Mouse (Mus musculus): ENCODE measurements around the gene Suds3.
A peak's percentile ranks its signal among the peaks of the same experiment; 100 is the strongest.

The Suds3 gene

DNA sequence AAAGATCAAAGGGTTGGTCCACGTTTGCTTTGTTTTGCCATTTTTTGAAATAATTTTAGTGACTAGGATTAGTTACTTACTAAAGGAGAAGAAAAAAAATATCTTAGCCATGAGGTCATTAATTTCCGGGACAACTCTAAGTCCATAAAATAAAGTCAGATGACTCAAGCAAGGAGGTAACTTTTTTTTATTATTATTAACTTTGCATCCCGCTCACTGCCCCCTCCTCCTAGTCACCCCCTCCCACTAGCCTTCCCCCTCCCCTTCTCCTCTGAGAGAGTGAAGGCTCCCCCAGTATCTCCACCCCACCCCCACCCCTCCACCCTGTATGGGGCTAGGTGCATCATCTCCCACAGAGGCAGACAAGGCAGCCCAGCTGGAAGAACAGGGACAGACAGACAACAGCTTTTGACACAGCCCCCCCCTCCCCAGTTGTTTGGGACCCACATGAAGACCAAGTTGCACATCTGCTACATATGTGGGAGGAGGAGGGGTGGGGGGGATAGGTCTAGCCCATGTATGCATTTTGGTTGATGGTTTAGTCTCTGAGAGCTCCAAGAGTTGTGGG is 19.1 kb upstream of the Suds3 start:
- DNase-seq = no peak

DNA sequence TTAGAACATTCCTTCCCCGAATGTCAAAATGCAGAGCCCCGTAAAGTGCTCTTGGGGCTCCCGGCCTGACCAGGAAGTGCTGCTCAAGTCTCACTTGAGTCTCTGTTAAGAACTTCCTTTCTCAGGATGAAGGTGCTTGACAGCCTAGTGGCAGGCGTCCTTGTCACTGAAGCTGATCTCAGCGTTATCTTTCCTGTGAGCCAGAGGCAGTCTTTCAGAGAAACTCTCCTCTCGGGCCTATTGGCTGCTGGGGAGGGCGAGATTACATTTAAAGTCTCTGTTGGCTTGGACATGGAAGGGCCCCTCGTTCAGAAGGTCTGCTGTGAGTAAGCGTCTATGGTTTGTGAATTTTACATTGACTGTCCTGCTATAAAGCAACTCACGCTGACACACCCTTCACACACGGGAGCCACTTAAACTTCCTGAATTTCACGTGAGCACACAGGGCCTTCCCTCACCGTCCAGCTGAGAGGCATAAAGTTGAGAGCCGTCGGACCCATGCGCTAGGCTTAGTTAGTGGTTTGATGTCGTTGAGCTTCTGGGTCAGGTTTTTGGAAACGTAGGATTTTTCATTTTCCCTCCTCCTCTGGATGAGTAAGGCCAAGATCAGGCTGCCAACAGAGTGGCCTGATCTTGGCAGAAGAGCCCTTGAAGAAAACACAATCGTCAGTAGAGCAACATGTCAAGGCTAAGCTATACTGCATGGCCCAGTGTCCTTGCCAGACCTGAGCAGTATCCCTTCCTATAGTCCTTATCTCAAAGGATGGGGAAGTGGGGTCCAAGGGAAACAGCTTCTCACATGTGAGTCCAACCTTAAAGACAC is 18.4 kb upstream of the Suds3 start:
- DNase-seq = no peak

DNA sequence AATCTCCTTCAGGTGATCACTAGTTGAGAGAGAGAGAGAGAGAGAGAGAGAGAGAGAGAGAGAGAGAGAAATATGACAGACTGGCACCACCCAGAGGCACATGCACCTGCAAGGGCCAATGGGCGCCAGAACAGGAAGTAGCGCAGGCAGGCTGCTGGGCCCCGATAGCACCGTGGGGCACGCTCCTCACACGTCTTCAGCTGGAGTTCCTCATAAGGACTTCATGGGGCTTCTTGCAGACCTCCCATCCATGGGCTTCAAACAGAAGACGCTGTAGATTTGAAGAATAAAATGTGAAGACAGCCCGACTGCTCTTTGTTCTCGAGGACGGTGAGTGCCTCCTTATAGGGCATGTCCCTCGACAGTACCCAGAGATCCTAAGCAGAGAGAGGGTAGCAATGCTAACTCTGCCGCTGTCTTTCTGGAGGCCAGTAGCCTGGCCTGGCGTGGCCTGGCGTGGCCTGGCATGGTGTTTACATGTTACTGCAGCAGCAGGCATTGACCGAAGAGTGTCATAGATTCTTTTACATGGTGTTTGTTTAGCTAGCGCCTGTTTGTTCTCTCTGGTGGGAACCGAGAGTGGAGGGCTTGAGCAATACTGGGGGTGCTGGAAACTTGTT is 17.6 kb upstream of the Suds3 start:
- DNase-seq = no peak

DNA sequence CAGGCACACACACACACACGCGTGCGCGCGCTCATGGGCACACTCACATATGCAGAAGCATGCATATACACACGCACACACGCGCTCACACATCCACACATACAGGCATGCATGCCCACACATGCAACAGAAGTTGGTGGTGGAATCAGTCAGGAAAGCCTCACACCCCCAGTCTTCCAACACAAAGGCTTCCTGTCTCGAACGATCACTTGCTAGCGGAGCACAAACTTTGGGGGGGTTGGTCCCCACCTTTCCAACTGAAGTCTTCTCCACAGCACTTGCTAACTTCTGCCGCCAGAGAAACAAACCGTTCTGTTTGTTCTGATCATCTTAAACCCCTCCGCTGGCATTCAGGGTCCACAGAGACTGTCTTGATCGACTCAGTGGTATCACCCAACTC is 14.8 kb upstream of the Suds3 start:
- no peak for DNase-seq

DNA sequence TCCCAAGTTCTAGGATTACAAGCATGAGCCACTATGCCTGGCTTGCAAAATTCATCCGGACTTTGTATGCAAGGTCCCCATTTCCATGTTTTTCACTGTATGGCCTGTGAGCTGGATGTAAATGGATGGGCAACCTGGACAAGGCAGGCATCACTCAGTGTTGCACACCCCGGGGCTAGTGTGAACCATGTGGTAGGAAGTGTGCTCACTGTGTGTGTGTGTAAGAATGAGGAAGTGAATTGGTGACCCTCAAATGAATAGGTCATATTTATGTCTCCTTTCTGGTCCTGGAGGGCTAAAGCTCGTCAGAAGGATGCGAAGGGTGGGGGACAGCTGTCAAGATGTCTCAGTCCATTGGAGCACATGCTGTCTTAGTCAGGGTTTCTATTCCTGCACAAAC is 11.1 kb upstream of the Suds3 start:
- DNase-seq = no peak

DNA sequence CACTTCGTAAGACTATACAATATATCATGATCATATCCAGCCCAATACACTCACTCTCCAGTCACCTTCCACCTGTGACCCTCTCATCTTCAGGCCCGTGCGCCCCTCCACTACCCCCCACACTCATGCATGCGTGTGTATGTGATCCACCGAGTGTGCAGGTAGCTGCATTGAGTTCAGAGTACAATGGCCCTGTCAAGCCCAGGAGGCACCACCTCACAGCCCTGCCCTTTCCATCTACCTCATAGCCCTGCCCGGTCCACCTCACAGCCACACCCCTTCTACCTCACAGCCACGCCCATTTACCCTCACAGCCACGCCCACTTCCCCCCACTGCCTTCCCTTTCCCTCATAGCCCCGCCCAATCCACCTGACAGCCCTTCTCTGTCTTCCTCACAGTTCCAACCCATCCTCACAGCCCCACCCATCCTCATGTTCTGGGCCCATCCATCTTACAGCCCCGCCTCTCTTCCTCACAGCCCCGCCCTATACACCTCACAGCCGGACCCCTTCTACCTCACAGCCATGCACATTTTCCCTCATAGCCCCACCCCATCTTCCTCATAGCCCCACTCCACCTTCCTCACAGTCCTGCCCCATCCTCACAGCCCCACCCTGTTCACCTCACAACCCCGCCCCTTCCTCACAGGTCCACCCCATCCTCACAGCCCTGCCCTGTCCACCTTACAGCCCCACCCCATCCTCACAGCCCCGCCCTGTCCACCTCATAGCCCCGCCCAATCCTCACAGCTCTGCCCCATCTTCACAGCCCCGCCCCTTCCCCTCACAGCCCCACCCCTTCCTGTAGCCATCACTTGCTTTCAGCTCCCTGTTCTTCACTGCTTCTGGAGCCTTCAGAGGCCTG is 9.8 kb upstream of the Suds3 start:
- no peak for DNase-seq

DNA sequence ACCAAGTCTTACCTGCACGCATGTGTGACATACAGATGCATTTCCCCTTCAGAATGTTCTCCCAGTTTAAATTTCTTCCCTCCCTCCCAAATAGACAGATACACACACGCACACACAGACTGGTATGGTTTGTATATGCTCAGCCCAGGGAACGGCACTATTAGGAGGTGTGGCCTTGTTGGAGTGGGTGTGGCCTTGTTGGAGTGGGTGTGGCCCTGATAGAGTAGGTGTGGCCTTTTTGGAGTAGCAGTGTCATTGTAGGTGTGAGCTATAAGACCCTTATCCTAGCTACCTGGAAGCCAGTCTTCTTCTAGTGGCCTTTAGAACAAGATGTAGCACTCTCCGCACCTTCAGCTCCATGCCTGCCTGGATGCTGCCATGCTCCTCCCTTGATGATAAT is 7.9 kb upstream of the Suds3 start:
- no peak for DNase-seq

DNA sequence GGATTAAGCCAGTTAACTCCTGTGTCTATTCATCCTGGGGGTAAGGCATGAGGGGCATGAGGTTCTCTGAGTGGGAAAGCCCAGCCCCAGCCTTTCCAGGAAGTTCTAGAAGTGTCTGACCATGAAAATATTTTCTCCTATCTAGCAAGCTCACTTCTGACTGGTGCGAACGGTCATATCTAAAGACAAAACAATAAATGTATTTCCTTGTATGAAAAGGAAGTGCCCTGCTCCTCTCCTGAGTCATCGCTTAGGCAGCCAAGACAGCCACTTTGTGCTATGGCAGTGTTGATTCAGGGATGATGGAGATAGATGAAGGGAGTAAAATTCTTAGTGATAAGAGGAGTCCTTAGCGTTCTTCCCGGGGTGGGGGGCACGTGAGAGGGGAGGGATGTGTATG is 7.2 kb upstream of the Suds3 start:
- no peak for DNase-seq

DNA sequence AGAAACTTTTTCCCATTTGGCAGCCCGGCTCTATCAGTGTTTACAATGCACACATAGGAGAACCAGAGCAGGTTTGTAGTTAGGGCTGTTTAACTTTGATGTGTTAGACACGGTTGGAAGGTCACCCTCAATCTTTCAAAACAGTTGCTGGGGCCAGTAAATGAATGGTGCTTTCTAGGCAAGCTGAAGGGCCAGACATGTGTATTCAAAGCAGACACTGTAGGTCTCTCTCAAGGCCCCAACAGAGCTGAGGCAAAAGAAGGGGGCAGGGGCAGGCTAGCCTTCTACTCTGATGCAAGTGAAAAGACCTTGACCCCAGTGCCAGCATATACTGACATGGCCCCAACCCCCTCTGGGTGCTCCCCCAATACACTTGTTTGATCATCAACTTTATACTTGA is 5.7 kb upstream of the Suds3 start:
- no peak for DNase-seq

DNA sequence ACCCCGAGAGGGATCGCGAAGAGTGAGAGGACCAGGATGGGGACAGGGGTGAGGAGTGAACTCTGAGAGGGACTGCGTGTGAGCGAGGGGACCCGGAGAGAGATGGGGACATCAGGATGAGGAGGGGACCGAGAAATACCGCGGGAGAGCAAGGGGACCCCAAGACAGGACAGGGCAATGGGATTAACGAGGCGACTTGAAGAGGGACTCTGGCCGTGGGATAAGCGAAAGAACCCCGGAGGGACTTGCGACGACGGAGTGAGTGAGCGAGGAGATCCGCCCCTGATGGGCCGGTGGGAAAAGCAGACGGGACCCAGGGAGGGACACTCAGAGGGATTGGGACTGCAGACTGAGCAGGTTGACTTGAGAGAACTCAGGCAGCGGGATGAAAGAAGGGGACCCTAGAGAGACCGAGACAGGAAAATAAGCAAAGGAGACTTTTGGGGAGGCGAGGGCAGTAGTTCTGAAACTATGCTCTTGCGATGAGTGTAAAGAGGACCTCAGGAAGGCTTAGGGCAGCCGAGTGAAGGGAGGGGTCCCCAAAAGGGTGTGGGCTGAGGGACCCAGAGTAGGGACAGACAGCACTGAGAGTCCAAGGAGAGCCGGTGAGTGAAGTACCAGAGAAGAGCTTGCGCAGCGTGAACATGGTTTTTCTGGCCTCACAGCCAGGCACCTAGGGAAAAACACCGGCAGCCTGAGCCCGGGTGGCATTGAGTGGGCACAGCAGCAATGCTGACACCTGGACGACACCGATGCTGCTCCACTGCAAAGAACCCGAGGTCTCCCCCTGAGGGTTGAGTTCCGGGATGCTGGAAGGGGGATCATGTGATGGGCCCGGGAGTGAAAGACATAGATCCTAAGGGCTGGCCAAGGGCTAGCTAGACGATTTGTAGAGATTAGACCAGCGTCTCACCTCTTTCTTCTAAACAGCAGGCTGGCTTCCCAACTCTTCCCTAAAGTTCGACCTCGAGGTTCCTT is 4.9 kb upstream of the Suds3 start:
- DNase-seq = peak; percentile 30

DNA sequence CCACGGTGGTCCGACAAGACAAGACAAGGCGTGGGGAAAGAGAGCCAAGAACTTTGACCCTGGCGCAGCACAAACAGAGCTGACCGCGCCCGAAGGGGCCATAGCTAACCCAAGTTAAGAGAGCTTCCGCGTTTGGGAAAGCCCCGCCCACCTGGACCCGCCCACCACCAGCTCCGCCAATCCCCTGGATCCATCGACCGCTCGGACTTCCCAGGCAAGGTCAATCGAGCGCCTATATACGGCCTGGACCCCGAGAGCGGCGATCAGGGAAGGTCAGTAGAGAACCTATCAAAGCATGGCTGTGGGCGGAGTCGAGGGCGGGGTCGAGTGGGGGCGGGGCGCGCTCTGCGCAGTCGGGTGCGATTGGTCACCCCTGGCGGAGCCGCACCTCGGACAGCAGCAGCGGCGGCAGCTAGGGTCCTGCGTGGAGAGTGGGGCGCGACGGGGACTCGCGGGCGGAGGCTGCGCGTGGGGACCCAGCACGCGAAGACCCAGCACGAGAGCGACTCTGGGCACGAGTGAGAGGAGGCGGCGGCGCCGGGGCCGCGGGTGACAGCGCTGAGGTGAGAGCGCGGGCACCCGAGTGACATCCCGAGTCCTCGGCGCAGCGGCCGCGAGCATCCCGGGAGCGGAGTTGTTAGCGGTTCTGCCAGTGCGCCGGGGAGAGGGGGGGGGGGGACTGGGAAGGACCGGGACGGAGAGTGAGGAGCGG is 4.0 kb upstream of the Suds3 start, which contains the start of gene Taok3:
Gene Taok3, plus strand, starts transcription at position 353 of the 712 bp plus-strand sequence.
- peak; percentile 99 for DNase-seq

DNA sequence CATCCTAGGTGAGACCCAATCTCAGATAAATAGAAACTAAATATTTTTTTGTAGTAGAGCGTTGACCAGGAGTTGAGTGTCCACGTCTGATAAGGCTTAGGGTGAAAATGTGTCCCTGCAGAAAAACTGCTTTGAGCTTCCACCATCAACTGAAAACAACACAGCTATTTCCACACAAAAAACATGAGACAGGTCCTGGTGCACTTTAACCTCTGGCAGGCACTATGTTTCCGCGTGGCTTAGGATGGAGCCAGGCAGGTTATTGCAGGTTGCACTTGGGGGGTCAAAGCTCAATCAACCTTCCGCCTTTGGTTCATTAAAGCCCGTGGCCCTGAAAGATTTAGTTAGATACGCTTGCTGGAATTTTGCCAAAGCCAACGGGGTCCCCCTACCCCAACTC is 2.9 kb upstream of the Suds3 start:
- DNase-seq = peak; percentile 73

DNA sequence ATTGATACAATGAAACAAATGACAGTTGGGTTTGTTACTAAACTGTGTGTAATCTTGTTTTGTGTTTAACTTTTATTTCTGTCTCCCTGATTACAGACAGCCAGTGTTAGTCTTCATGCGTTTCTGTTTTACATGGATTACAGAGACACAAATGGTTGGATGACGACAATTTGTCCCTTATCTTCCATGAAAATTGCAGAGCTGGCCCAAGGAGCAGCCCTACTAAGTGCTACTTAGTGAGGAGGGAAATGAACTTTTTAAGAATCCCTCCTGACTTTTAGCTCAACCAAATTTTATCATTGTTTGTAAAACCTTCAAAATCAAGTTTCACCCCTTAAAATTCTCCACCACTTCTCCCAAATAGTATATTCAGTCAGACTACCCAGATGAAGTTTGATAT is 2.3 kb upstream of the Suds3 start:
- no peak for DNase-seq

DNA sequence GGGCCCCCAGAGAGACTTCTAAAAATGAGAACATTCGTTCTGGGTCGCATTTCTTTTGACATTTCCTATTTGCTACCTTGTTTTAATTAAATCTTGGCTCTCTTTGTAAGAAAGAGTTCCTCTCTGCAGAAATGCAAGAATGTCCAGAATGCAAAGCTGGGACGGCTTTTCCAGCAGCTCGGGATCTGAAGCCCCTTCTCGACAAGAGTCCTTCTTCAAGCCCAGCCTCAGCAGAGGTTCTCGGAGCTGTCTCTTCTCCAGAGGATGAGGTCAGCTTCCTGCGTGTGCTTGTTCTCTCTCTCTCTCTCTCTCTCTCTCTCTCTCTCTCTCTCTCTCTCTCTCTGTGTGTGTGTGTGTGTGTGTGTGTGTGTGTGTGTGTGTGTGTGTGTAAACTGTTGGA is 1.8 kb upstream of the Suds3 start:
- DNase-seq = no peak

DNA sequence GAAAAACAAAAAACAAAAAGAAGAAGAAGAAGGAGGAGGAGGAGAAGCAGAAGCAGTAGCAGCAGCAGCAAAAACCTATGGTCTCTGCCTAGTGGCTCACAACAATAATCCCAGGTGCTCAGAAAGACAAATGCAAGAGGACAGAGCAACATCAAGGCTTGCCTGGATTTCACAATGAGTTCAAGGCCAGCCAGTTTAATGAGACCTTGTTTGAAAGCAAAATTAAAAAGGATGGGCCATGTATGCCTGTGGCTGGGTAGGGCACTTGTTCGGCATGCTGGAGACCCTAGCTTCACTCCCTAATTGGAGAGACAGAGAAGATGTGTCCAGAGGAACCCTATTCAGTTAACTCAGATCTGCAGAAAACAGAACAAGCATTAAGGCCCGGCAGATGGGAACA is 1.3 kb upstream of the Suds3 start:
- DNase-seq = no peak

DNA sequence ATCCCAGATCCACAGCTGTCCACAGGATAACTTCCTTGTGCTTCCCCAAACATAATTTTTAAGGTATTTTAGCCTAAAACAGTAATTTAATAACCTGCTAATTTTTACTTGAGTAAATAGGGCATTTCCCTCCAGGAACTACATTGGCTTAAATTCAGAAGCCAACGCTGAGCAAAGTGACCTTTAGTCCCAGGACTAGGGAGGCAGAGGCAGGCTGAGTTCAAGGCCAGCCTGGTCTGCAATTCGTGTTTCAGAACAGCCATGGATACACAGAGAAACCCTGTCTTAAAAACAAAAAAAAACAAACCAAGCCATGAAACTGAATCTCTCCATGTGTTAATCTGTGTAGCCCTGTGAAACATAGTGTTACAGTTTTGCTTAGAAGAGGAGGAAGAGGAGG is 747 bp upstream of the Suds3 start:
- DNase-seq = no peak

DNA sequence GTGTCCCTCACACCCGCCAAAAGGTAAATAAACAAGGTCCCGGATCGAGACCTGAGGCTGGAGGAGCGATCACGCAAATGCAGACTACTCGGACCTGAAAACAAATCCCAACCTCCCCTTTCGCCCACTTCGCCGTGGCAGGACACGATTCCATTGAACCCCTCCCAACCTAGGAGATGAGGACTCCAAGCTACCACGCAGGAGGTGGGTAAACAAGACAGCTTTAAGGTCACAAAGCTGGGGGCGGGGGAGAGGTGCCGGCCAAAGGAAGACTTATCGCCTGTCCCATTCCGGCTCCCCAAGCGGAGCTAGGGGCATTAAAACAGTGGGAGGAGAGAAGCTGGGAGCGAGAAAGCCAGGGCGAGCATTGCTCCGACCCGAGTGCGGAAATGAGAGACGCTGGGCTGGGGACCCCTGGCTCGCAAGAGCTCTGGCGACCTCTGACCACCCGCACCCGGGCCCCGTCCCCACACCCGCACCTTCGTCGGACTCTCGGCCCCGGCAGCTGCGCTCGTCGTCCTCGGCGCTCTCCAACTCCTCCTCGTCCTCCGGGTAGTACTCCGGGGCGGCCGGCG is 633 bp downstream of the Suds3 start:
- peak; percentile 58 for DNase-seq

DNA sequence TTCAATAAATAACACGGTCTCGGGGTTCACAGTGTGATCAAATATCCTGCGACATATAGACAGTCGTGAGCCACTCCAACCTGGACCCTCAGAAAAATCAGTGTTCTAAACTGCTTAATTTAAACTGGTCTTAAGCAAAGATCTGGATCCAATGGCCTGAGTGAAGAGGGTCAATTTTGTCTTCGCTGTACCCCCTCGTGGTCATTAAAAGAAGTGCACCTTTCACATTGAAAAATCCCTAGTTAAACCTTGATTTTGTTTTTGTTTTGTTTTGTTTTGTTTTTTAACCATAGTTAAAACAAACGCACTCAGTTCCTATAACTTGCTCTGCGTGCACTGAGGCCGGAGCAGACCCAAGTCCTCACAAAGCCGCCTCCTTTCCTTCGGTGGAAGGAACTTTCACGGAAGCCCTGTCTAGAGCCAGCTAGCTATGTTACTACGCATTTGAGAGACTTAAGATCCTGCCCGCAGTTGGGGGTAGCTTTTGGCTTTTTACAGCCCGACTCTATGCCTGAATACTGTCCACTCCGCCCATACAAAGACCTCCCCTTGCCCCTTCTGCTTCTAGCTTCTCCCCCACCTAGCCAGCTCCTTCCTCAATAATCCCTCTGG is 1.2 kb downstream of the Suds3 start:
- DNase-seq = peak; percentile 55

DNA sequence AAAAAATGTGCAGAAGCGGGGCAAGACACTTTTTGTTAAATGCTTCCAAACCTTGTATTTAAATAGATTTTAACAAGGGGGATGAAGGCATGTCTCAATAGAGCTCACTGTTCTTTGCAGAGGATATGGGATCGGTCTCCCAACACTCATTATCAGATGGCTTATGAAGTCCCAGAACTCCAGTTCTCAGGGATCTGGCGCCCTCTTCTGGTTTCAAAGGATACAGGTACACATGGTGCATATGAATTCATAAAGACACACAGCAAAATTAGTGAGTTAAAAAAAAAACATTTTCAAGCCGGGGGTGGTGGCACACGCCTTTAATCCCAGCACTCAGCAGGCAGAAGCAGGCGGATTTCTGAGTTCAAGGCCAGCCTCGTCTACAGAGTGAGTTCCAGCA is 2.6 kb downstream of the Suds3 start:
- DNase-seq = peak; percentile 23

DNA sequence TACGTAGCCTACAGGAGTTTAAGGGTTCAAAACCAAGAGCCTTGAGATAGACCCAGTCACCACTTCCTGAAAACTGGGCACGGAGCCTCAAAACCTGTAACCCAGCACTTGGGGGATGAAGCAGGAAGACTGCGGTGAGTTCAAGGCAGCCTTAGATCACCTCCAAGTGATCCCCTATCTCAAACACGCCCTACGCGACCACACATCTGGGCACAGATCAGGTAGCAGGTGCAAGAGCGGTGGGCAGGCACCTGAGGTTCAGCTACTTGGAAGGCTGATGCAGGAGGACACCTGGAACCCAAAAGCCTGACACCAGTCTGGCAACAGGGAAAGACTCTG is 4.2 kb downstream of the Suds3 start:
- DNase-seq = no peak

Measured in kidney, adult 18-20 months (tissue).